Mouse (Mus musculus) hindbrain, embryonic 11.5 days (tissue): ENCODE data around the gene Gatad2a. TPM values are rescaled to one million over a fixed set of nuclear protein-coding genes. Genes with fewer than 3 reads are reported as not detected.

Source experiments
- ATAC-seq: fragments of 200-750 bp; cut with Nextera tagmentation; 2 replicates; pipeline ENCODE4 v1.8.0; 2017; ENCODE audit warnings: mild to moderate bottlenecking, moderate TSS enrichment, moderate library complexity; ENCODE audit not compliant: low FRiP score
- DNase-seq: peaks from one replicate; pipeline ENCODE4 v3.0.0-alpha.2; 2015; ENCODE audit warnings: low spot score
- H3K27ac ChIP-seq: fragments of 300-500 bp; sonication (generic); 2 replicates; pipeline ENCODE4 v1.5.1; 2014; ENCODE audit warnings: mild to moderate bottlenecking, low read depth, low read length
- H3K27me3 ChIP-seq: fragments of 300-500 bp; sonication (generic); 2 replicates; pipeline ENCODE4 v1.6.1; 2014; ENCODE audit warnings: mild to moderate bottlenecking, low read length, moderate library complexity, mixed read lengths; ENCODE audit not compliant: control insufficient read depth, insufficient read depth
- H3K36me3 ChIP-seq: fragments of 300-500 bp; sonication (generic); 2 replicates; pipeline ENCODE4 v1.6.1; 2014; ENCODE audit warnings: mild to moderate bottlenecking, low read length, moderate library complexity, mixed read lengths; ENCODE audit not compliant: control insufficient read depth, insufficient read depth
- H3K4me1 ChIP-seq: fragments of 300-500 bp; sonication (generic); replicated peaks from 2 replicates; pipeline ENCODE4 v1.6.1; 2014; ENCODE audit warnings: low read length, mixed read lengths; ENCODE audit not compliant: control insufficient read depth, insufficient read depth
- H3K4me2 ChIP-seq: fragments of 300-500 bp; sonication (generic); replicated peaks from 2 replicates; pipeline ENCODE4 v1.6.1; 2014; ENCODE audit warnings: mild to moderate bottlenecking, low read depth, low read length
- H3K4me3 ChIP-seq: fragments of 300-500 bp; sonication (generic); 2 replicates; pipeline ENCODE4 v1.5.1; 2014; ENCODE audit warnings: low read depth, low read length
- H3K9ac ChIP-seq: fragments of 300-500 bp; sonication (generic); 2 replicates; pipeline ENCODE4 v1.6.1; 2014; ENCODE audit warnings: low read depth, low read length
- H3K9me3 ChIP-seq: fragments of 300-500 bp; sonication (generic); 2 replicates; pipeline ENCODE4 v1.6.1; 2016; ENCODE audit warnings: low read length; ENCODE audit not compliant: control insufficient read depth
- WGBS: fragments of 180-500 bp; shearing (Covaris S2); extraction: QIAGEN DNeasy Blood & Tissue Kit; methylation state at CpG from one replicate; pipeline ENCODE4 v1.1.7; 2014; 5-methylcytosine and 5-hydroxymethylcytosine counted together
- polyA plus RNA-seq: library from polyadenylated mRNA; unstranded; fragments of >200 nt; fragmentation: Nextera tagmentation; extraction: Ambion mirVana; gene quantifications from 2 replicates; pipeline ENCODE4 v1.2.1, GENCODE M21; 2014

The Gatad2a gene
- polyA plus RNA-seq, 1 experiment from 2014 or later: 48.8 TPM

GRCm38 (mm10) chr8:69919010-69919409 lies 77.2 kb downstream of the Gatad2a start:
- Histone ChIP-seq H3K4me3 (no peak overlapping the region), H3K9ac (no peak overlapping the region), H3K4me2 (no peak overlapping the region), H3K4me1 (no peaks in the 10 kb centered on the region), H3K9me3 (no peaks in the 10 kb centered on the region), H3K36me3 (peaks cover 8% of the 10 kb centered on the region; the same call in 1 of the 2 replicates), H3K27me3 (no peaks in the 10 kb centered on the region), H3K27ac (no peak overlapping the region)
- DNase-seq (peak; percentile 85), ATAC-seq (peak; percentile 36)
- 85% methylated on average over 1 of the region's 1 CpGs for WGBS

- Histone ChIP-seq H3K4me3 (no peak overlapping the region), H3K36me3 (peaks cover 9% of the 10 kb centered on the region; the same call in 1 of the 2 replicates), H3K4me1 (no peaks in the 10 kb centered on the region), H3K4me2 (no peak overlapping the region), H3K27me3 (no peaks in the 10 kb centered on the region), H3K9me3 (no peaks in the 10 kb centered on the region), H3K9ac (no peak overlapping the region), H3K27ac (no peak overlapping the region)
- DNase-seq (no peak), ATAC-seq (0 out of 2 replicates have a peak, but pooled peaks have one; percentile 1)
These were observed 77.7 kb downstream of the Gatad2a start for GRCm38 (mm10) chr8:69918506-69918905.

GRCm38 (mm10) chr8:69915748-69916147 lies 80.4 kb downstream of the Gatad2a start:
- Histone ChIP-seq H3K4me3 (no peak overlapping the region), H3K36me3 (peaks cover 19% of the 10 kb centered on the region; the same call in 1 of the 2 replicates), H3K4me2 (no peak overlapping the region), H3K27ac (no peak overlapping the region), H3K9ac (no peak overlapping the region), H3K4me1 (no peaks in the 10 kb centered on the region), H3K27me3 (no peaks in the 10 kb centered on the region), H3K9me3 (no peaks in the 10 kb centered on the region)
- WGBS: 46% methylated on average over 5 of the region's 5 CpGs
- DNase-seq: peak; percentile 33
- no peak for ATAC-seq

GRCm38 (mm10) chr8:69914526-69914925 lies 81.7 kb downstream of the Gatad2a start:
- Histone ChIP-seq H3K4me1 (no peaks in the 10 kb centered on the region), H3K27ac (no peak overlapping the region), H3K27me3 (no peaks in the 10 kb centered on the region), H3K4me2 (no peak overlapping the region), H3K4me3 (no peak overlapping the region), H3K36me3 (peaks cover 19% of the 10 kb centered on the region; the same call in 1 of the 2 replicates), H3K9me3 (no peaks in the 10 kb centered on the region), H3K9ac (no peak overlapping the region)
- ATAC-seq (no peak), DNase-seq (no peak)
- WGBS: 89% methylated on average over 4 of the region's 4 CpGs

GRCm38 (mm10) chr8:69912478-69913074 lies 83.6 kb downstream of the Gatad2a start:
- 91% methylated on average over 12 of the region's 12 CpGs for WGBS
- Histone ChIP-seq H3K4me1 (no peaks in the 10 kb centered on the region), H3K27me3 (no peaks in the 10 kb centered on the region), H3K4me3 (no peak overlapping the region), H3K9ac (no peak overlapping the region), H3K4me2 (no peak overlapping the region), H3K9me3 (no peaks in the 10 kb centered on the region), H3K36me3 (peaks cover 23% of the 10 kb centered on the region; the same call in 1 of the 2 replicates), H3K27ac (no peak overlapping the region)
- ATAC-seq (no peak), DNase-seq (no peak)

- no peaks in the 10 kb centered on the region for H3K27me3 ChIP-seq
- no peak overlapping the region for H3K27ac ChIP-seq
- no peak overlapping the region for H3K4me2 ChIP-seq
- WGBS: 95% methylated on average over 13 of the region's 13 CpGs
- DNase-seq (no peak), ATAC-seq (no peak)
- no peaks in the 10 kb centered on the region for H3K9me3 ChIP-seq
- H3K36me3 ChIP-seq: peaks cover 23% of the 10 kb centered on the region; the same call in 1 of the 2 replicates
- no peak overlapping the region for H3K4me3 ChIP-seq
- H3K9ac ChIP-seq: no peak overlapping the region
- no peaks in the 10 kb centered on the region for H3K4me1 ChIP-seq
These were observed 84.3 kb downstream of the Gatad2a start for GRCm38 (mm10) chr8:69911917-69912316.

GRCm38 (mm10) chr8:69907106-69907505 lies 89.1 kb downstream of the Gatad2a start:
- WGBS: 86% methylated on average over 2 of the region's 2 CpGs
- H3K27me3 ChIP-seq: no peaks in the 10 kb centered on the region
- H3K27ac ChIP-seq: no peak overlapping the region
- 0 out of 2 replicates have a peak, but pooled peaks cover 3% of the 10 kb centered on the region for H3K4me1 ChIP-seq
- no peak overlapping the region for H3K4me2 ChIP-seq
- H3K36me3 ChIP-seq: peaks cover 7% of the 10 kb centered on the region; the same call in 1 of the 2 replicates
- no peak overlapping the region for H3K9ac ChIP-seq
- ATAC-seq (no peak), DNase-seq (no peak)
- H3K9me3 ChIP-seq: no peaks in the 10 kb centered on the region
- H3K4me3 ChIP-seq: no peak overlapping the region

- DNase-seq (no peak), ATAC-seq (no peak)
- Histone ChIP-seq H3K9ac (no peak overlapping the region), H3K4me2 (no peak overlapping the region), H3K27ac (no peak overlapping the region), H3K27me3 (no peaks in the 10 kb centered on the region), H3K4me3 (no peak overlapping the region), H3K36me3 (peaks cover 7% of the 10 kb centered on the region; the same call in 1 of the 2 replicates), H3K9me3 (no peaks in the 10 kb centered on the region), H3K4me1 (0 out of 2 replicates have a peak, but pooled peaks cover 3% of the 10 kb centered on the region)
- 85% methylated on average over 2 of the region's 2 CpGs for WGBS
These were observed 89.9 kb downstream of the Gatad2a start for GRCm38 (mm10) chr8:69906260-69906659.

- no peaks in the 10 kb centered on the region for H3K9me3 ChIP-seq
- 88% methylated on average over 8 of the region's 8 CpGs for WGBS
These were observed 92.1 kb downstream of the Gatad2a start for GRCm38 (mm10) chr8:69904096-69904495.

More at GRCm38 (mm10) chr8:69904096-69904495, 92.1 kb downstream of the Gatad2a start:
- H3K9ac ChIP-seq: no peak overlapping the region
- H3K27me3 ChIP-seq: no peaks in the 10 kb centered on the region
- no peak for ATAC-seq
- no peak overlapping the region for H3K27ac ChIP-seq
- no peak overlapping the region for H3K4me3 ChIP-seq
- H3K4me2 ChIP-seq: no peak overlapping the region
- DNase-seq: no peak
- peaks cover 3% of the 10 kb centered on the region; the same call in 1 of the 2 replicates for H3K36me3 ChIP-seq
- 0 out of 2 replicates have a peak, but pooled peaks cover 5% of the 10 kb centered on the region for H3K4me1 ChIP-seq
